Comparison of ENCODE assay signal across 24 mouse cellular contexts in genomic region chr9:46181297-46181696, GRCm38 (mm10). TPM values are rescaled to one million over a fixed set of nuclear protein-coding genes. Genes with fewer than 3 reads are reported as not detected.
DNase-seq lines count a peak whose midpoint lies in the region; ATAC-seq and TF ChIP-seq lines count a peak whose summit lies in the region.
"Had no signal": no experiment of that assay in that cellular context is flagged by ENCODE, and none has a peak within 500 bp of the region (broad histone marks: within the 10 kb centered on the region; RNA-seq: fewer than 3 reads in every experiment).

No protein-coding gene starts in this region.

- peak; percentile 43; the same call in 1 of the 2 replicates for ATAC-seq in cerebellum, adult (ENCODE audit: insufficient number of reproducible peaks, low FRiP score, low TSS enrichment)
- ATAC-seq: forebrain, embryonic 16.5 days; liver, embryonic 12.5 days had no signal

- no peak for TF ChIP-seq CTCF in cerebellum, adult 2 months (IDR thresholded peaks at IDR 0.05; ENCODE audit: borderline replicate concordance, insufficient read depth, low read depth, low read length)

- no peak overlapping the region for H3K4me3 ChIP-seq in cerebellum, adult 2 months (replicated peaks; ENCODE audit: insufficient read depth, low read depth, low read length)
- H3K4me3 ChIP-seq: gastrocnemius, adult 2 months; heart, embryonic 10.5 days; hindbrain, embryonic 15.5 days; liver, embryonic 12.5 days; megakaryocyte, embryonic 14.5 days; stomach, embryonic 15.5 days had no signal

- H3K27ac ChIP-seq in cerebellum, adult 2 months (ENCODE audit: insufficient read depth, low read length): peak overlapping the region; percentile 0
- H3K27ac ChIP-seq: gastrocnemius, adult 2 months; heart, embryonic 10.5 days; hindbrain, embryonic 15.5 days; liver, embryonic 12.5 days; stomach, embryonic 15.5 days had no signal

- H3K4me1 ChIP-seq in cerebellum, adult 2 months (ENCODE audit: control insufficient read depth, insufficient read depth, low read length): peaks cover 31% of the 10 kb centered on the region
- H3K4me1 ChIP-seq: hindbrain, embryonic 15.5 days had no signal

- WGBS in cerebellum, adult 2 months: 15% methylated on average over 8 of the region's 8 CpGs

- no peaks in the 10 kb centered on the region for H3K27me3 ChIP-seq in cerebellum, adult 2 months (ENCODE audit: control insufficient read depth, insufficient read depth, low read length)
- H3K27me3 ChIP-seq: CH12.LX; hindbrain, embryonic 15.5 days; liver, embryonic 12.5 days; megakaryocyte, embryonic 14.5 days; stomach, embryonic 15.5 days had no signal

- TF ChIP-seq POLR2A in cerebellum, adult 2 months (IDR thresholded peaks at IDR 0.05; ENCODE audit: borderline replicate concordance, insufficient read depth, low read length): no peak

- intact Hi-C loops in heart, postnatal 10 days (cut with DNase I): no loop called here

- no peak for DNase-seq in cerebellum, postnatal 4 days (ENCODE audit: low spot score in 2 of 2)
- peak; percentile 47 for DNase-seq in lung, postnatal 10 days
- DNase-seq in lung, adult 18-20 months: no peak
- DNase-seq in cerebellum, adult 2 months: peak; percentile 68 to 84
- DNase-seq in lung, postnatal 4 days: peak; percentile 44 to 67
- no peak for DNase-seq in heart, postnatal 10 days
- DNase-seq in right cerebral cortex, adult 2 months (ENCODE audit: low spot score in 2 of 2): no peak
- DNase-seq: gastrocnemius, adult 2 months; kidney, adult 11 months; kidney, postnatal 36 days; retina, postnatal 1 day; thymus, postnatal 14 days had no signal

RNA-seq across cellular contexts. Expression of gene Apoa1, which starts 47.1 kb away (rescaled TPM):
- 2.7 and 3.0 TPM in 2 replicates for polyA plus RNA-seq in cerebellum, adult 2 months (2012; rRNA removed)
- total RNA-seq in heart, postnatal 10 days (2021): under 1 TPM; 0.26 to 0.50 TPM
- total RNA-seq: CH12.LX; gastrocnemius, adult 2 months; heart, postnatal 25 days had no signal

RNA-seq across cellular contexts. Expression of gene Apoc3, which starts 54.1 kb away (rescaled TPM):
- 0.57 and 0.88 TPM in 2 replicates for polyA plus RNA-seq in cerebellum, adult 2 months (2012; rRNA removed)
- not detected for total RNA-seq in heart, postnatal 10 days (2021)
- total RNA-seq: CH12.LX; gastrocnemius, adult 2 months; heart, postnatal 25 days; neutrophil, adult 5-6 weeks had no signal
- polyA plus RNA-seq: forebrain, embryonic 16.5 days; heart, embryonic 10.5 days; hindbrain, embryonic 15.5 days had no signal

RNA-seq across cellular contexts. Expression of gene Apoa4, which starts 59.2 kb away (rescaled TPM):
- 0.16 and 0.28 TPM in 2 replicates for polyA plus RNA-seq in cerebellum, adult 2 months (2012; rRNA removed)
- not detected for total RNA-seq in heart, postnatal 10 days (2021)
- total RNA-seq: CH12.LX; gastrocnemius, adult 2 months; heart, postnatal 25 days; layer of hippocampus, postnatal 25 days; left cerebral cortex, postnatal 36 days; neutrophil, adult 5-6 weeks had no signal
- polyA plus RNA-seq: forebrain, embryonic 16.5 days; hindbrain, embryonic 15.5 days; liver, embryonic 12.5 days had no signal

Comparison
In these comparisons a context has a peak if more than half of its experiments do, and no peak if none do; other contexts are left out.
1. DNase-seq: peak in lung, postnatal 10 days (single experiment), cerebellum, adult 2 months (2 of 2) and lung, postnatal 4 days (2 of 2); none in cerebellum, postnatal 4 days (0 of 2), lung, adult 18-20 months (0 of 2), heart, postnatal 10 days (0 of 2) and right cerebral cortex, adult 2 months (0 of 2).